Mouse (Mus musculus): ENCODE measurements around the gene Folr2.

DNA sequence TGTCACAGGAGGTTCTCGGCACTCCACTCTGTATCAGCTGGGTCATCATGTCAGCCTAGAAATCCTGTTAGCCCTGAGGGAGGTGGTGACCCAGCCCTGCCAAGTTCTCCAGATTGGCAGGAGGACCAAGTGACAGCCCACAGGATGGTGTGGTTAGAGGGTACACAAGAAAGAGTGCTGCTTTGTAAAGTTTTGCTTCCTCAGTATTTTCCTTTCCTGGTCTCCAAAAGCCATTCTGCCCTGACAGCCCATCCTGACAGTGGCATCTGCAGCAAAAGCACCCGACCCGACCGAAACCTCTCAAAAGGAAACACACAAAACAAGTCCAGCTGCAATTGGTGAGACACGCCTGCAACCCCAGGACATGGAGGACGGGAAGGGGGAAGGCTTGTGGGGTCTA lies 12.8 kb downstream of the Folr2 start:
- no peak for TF ChIP-seq CTCF (IDR thresholded peaks at IDR 0.05; ENCODE audit: extremely low read depth, insufficient read depth, low read length)
- no peak for TF ChIP-seq POLR2A (IDR thresholded peaks at IDR 0.05; ENCODE audit: extremely low read depth, insufficient read depth, low read length)

Data from cortical plate, adult 2 months (tissue).